Mouse (Mus musculus): Measurements from ENCODE around the gene Olfr1155. TPM values are rescaled to one million over a fixed set of nuclear protein-coding genes. Genes with fewer than 3 reads are reported as not detected.

Gene Olfr1155
- total RNA-seq (2021), result not detected
- long read RNA-seq, experiment 1, result 0 reads
- long read RNA-seq, experiment 2, result 0 reads

DNA sequence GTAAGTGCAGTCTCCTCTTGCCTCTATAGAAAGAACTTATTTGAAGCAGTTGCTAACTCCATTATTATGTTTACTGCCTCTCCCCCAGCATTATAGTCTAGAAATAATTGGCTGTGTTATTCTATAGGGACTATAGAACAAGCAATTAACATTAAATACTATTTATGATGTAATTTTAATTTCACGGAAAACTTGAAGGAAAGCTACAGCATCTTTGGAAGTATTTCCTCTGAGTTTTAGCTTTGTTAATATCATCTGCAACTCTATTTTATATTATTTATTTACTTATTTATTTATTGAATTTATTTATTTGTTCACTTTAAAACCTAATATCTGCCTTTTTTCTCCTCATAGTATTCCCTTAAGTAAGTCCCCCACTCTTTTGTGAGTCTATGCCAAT is at the start of gene Olfr1155:
Gene Olfr1155, minus strand, starts transcription at position 101 of the 400 bp plus-strand sequence.
- no peak for DNase-seq

DNA sequence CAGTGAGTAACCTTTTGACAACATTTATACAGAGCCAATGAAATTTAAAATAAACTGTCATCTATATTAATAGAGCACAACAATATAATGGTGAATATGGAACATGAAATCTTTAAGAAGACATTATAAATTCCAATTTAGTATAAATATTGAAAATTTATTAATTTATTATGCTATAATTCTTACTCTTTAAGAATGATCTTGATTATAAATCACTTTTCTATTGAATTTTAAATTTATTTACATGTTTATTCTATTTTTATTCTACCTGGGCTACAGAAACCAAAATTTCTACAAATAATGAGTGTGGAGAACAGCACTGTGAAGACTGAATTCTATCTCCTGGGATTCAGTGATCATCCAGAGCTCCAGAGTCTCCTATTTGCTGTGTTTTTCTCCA is 44.9 kb upstream of the Olfr1155 start, which contains the start of gene Olfr1158:
Gene Olfr1158, plus strand, starts transcription at position 301 of the 400 bp plus-strand sequence.
- no peak for DNase-seq

GRCm38 (mm10) chr2:87974563-87974962 is 29.6 kb upstream of the Olfr1155 start, which contains the start of gene Olfr74:
TSS of gene Olfr74 (minus strand) at chr2:87974663.
- DNase-seq, result no peak

GRCm38 (mm10) chr2:87968199-87968598 is 23.3 kb upstream of the Olfr1155 start, which contains the start of gene Olfr1157:
TSS of gene Olfr1157 (minus strand) at chr2:87968299.
- DNase-seq, result no peak

- no peak for DNase-seq
These were observed 8.1 kb upstream of the Olfr1155 start, which contains the start of gene Olfr1156 for GRCm38 (mm10) chr2:87953000-87953399. TSS of gene Olfr1156 (minus strand) at chr2:87953100.

DNA sequence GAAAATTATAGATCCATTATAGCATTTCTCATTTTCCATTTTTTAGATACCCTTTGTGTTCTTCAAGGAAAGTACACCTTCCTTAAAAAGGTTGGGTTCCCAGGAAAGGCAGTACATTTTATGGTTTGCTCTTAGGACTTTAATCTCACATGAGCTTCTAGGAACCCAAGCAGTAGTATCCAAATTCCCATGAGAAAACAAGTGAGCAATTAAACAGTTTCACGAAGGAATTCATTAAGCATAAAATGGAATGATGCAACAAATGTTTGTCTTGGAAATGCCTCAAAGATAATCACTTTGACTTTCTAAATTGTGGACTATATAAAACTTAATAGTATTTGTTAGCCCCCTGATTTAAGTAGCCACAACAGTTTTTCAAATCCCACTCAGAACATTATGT is 39.9 kb downstream of the Olfr1155 start, which contains the start of gene Olfr1154:
Gene Olfr1154, minus strand, starts transcription at position 101 of the 400 bp plus-strand sequence.
- DNase-seq, result no peak

GRCm38 (mm10) chr2:87894662-87895061 is 50.3 kb downstream of the Olfr1155 start, which contains the start of gene Olfr1153:
TSS of gene Olfr1153 (plus strand) at chr2:87894962.
- DNase-seq, result no peak

Other genes starting within 250 kb of the Olfr1155 start
- not detected for gene Olfr1137, start 232.0 kb downstream of the Olfr1155 start, total RNA-seq (2021)
- not detected for gene Olfr1138, start 205.2 kb downstream of the Olfr1155 start, total RNA-seq (2021)
- gene Olfr1140, start 201.4 kb downstream of the Olfr1155 start, total RNA-seq (2021), result not detected
- gene Olfr1141, start 191.1 kb downstream of the Olfr1155 start, total RNA-seq (2021), result not detected
- gene Olfr152, start 165.7 kb downstream of the Olfr1155 start, total RNA-seq (2021), result not detected
- gene Olfr1143, start 144.5 kb downstream of the Olfr1155 start, total RNA-seq (2021), result not detected
- not detected for gene Olfr1145, start 135.3 kb downstream of the Olfr1155 start, total RNA-seq (2021)
- not detected for gene Olfr1148, start 114.6 kb downstream of the Olfr1155 start, total RNA-seq (2021)
- not detected for gene Olfr1150-ps1, start 101.1 kb downstream of the Olfr1155 start, total RNA-seq (2021)
- gene Olfr1151, start 89.3 kb downstream of the Olfr1155 start, total RNA-seq (2021), result not detected
- not detected for gene Olfr1152, start 78.6 kb downstream of the Olfr1155 start, total RNA-seq (2021)
- gene Olfr1153, start 50.2 kb downstream of the Olfr1155 start, total RNA-seq (2021), result not detected
- not detected for gene Olfr1154, start 40.0 kb downstream of the Olfr1155 start, total RNA-seq (2021)
- not detected for gene Olfr1156, start 8.0 kb upstream of the Olfr1155 start, total RNA-seq (2021)
- not detected for gene Olfr1157, start 23.2 kb upstream of the Olfr1155 start, total RNA-seq (2021)
- not detected for gene Olfr74, start 29.5 kb upstream of the Olfr1155 start, total RNA-seq (2021)
- not detected for gene Olfr1158, start 45.0 kb upstream of the Olfr1155 start, total RNA-seq (2021)
- not detected for gene Olfr1160, start 63.1 kb upstream of the Olfr1155 start, total RNA-seq (2021)
- gene Olfr1161, start 77.6 kb upstream of the Olfr1155 start, total RNA-seq (2021), result not detected
- not detected for gene Olfr73, start 92.6 kb upstream of the Olfr1155 start, total RNA-seq (2021)
- not detected for gene Olfr1162, start 106.0 kb upstream of the Olfr1155 start, total RNA-seq (2021)
- not detected for gene Olfr1163, start 126.7 kb upstream of the Olfr1155 start, total RNA-seq (2021)
- gene Olfr1164, start 148.8 kb upstream of the Olfr1155 start, total RNA-seq (2021), result not detected
- not detected for gene Olfr1166, start 183.1 kb upstream of the Olfr1155 start, total RNA-seq (2021)
- gene Olfr1167, start 210.1 kb upstream of the Olfr1155 start, total RNA-seq (2021), result not detected
- not detected for gene Olfr1168, start 236.7 kb upstream of the Olfr1155 start, total RNA-seq (2021)

Data from adrenal gland, postnatal 10 days (tissue).